Mouse (Mus musculus) naive thymus-derived CD4-positive, alpha-beta T cell, adult 5 months (primary cell): ENCODE measurements around the gene Slc39a5. TPM values are rescaled to one million over a fixed set of nuclear protein-coding genes. Genes with fewer than 3 reads are reported as not detected.

Source experiments
- polyA plus RNA-seq: library from polyadenylated mRNA; unstranded; fragments of 100-300 nt; shearing (Covaris generic); gene quantifications from one replicate; pipeline ENCODE4 v1.2.1, GENCODE M21; 2017

The Slc39a5 gene
- polyA plus RNA-seq: not detected

DNA sequence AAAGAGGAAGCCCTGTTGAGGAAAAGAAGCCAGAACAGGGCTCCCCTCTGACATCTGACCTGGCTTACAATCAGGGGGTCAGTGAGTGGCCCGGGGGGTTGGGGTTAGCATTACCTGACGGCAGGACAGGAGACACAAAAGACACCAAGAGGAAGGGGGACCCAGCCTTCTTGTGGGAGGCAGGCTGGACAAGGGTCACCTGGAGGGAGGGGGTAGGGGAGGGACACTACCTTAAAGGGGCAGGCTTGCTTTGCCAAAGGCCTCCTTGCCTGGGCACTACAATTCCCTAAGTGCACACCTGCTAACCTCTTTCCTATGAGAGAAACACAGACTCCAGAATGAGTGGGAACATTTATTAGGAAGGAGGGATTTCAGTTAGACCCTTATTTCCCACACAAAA is at the start of gene Slc39a5:
Slc39a5 (minus strand) TSS at position 174 of the 400 bp plus-strand sequence.

GRCm38 (mm10) chr10:128411211-128412054 is 10.4 kb upstream of the Slc39a5 start, which contains the start of the genes Nabp2 and Rnf41:
Nabp2 (minus strand) TSS chr10:128411492.
Rnf41 (plus strand) TSS chr10:128411657.

GRCm38 (mm10) chr10:128376455-128377211 is 24.4 kb downstream of the Slc39a5 start, which contains the start of gene Ankrd52:
Ankrd52 (plus strand) TSS chr10:128377115.

DNA sequence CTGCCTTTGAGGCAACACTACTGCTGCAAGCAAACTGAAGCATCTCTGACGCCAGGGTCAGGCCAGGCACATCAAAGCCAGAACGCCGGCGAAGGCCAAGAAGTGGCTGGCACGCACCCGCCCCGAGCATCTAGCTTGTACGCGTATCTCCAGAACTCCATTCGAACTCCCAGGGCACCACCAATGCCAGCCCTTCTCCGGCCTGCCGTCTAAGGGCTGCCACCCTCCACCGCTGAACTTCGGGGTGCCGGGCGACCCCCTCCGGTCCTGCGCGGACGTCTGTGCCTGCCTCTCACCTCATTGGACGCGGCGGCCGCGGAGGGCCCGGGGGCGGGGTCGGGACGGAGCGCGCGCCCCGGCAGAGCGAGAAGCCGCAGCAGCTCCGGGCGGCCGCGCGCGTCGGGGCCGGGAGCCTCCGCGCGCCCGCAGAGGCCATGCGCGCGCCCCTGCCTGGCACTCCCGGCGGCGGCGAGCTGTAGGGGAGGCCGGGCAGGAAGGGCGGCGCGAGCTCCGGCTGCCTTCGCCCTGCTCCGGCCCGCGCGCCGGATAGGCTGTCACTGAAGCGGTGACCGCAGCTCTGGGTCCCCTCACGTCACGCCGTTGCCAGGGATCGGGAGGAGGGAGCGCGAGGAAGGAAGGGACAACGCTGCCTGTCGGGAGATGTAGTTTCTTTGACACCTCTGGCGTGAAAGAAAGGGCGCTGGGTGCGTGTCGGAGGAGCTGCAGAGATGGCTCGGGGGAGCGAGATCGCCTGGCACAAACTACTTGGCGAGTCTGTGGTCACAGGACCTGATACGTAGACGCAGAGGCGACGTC is 32.4 kb downstream of the Slc39a5 start, which contains the start of gene Coq10a:
Coq10a (minus strand) TSS at position 596 of the 816 bp plus-strand sequence.

Other genes with a start within 250 kb of the Slc39a5 start
- 34.5 TPM for gene Rbms2, start 220.9 kb downstream of the Slc39a5 start, polyA plus RNA-seq
- 0.65 TPM for gene Gls2, start 206.8 kb downstream of the Slc39a5 start, polyA plus RNA-seq
- 12.4 TPM for gene Spryd4, start 189.4 kb downstream of the Slc39a5 start, polyA plus RNA-seq
- not detected for gene Mip, start 175.4 kb downstream of the Slc39a5 start, polyA plus RNA-seq
- 28.0 TPM for gene Timeless, start 169.2 kb downstream of the Slc39a5 start, polyA plus RNA-seq
- not detected for gene Apon, start 147.1 kb downstream of the Slc39a5 start, polyA plus RNA-seq
- not detected for gene Apof, start 132.6 kb downstream of the Slc39a5 start, polyA plus RNA-seq
- 45.1 TPM for gene Stat2, start 130.7 kb downstream of the Slc39a5 start, polyA plus RNA-seq
- not detected for gene Il23a, start 102.5 kb downstream of the Slc39a5 start, polyA plus RNA-seq
- gene Pan2, start 97.9 kb downstream of the Slc39a5 start, polyA plus RNA-seq: 48.3 TPM
- gene Cnpy2, start 78.8 kb downstream of the Slc39a5 start, polyA plus RNA-seq: 18.9 TPM
- 128 TPM for gene Cs, start 63.5 kb downstream of the Slc39a5 start, polyA plus RNA-seq
- gene Coq10a, start 32.2 kb downstream of the Slc39a5 start, polyA plus RNA-seq: 39.7 TPM
- gene Ankrd52, start 24.1 kb downstream of the Slc39a5 start, polyA plus RNA-seq: 4.8 TPM
- 47.3 TPM for gene Nabp2, start 10.3 kb upstream of the Slc39a5 start, polyA plus RNA-seq
- gene Rnf41, start 10.4 kb upstream of the Slc39a5 start, polyA plus RNA-seq: 23.1 TPM
- gene Smarcc2, start 58.0 kb upstream of the Slc39a5 start, polyA plus RNA-seq: 93.1 TPM
- 1,093 TPM for gene Myl6, start 92.9 kb upstream of the Slc39a5 start, polyA plus RNA-seq
- gene Myl6b, start 97.5 kb upstream of the Slc39a5 start, polyA plus RNA-seq: 3.2 TPM
- 269 TPM for gene Esyt1, start 124.6 kb upstream of the Slc39a5 start, polyA plus RNA-seq
- gene Zc3h10, start 146.5 kb upstream of the Slc39a5 start, polyA plus RNA-seq: 32.4 TPM
- 2,874 TPM for gene Rpl41, start 148.1 kb upstream of the Slc39a5 start, polyA plus RNA-seq
- gene Pa2g4, start 164.8 kb upstream of the Slc39a5 start, polyA plus RNA-seq: 27.6 TPM
- gene Erbb3, start 188.4 kb upstream of the Slc39a5 start, polyA plus RNA-seq: 1.2 TPM
- gene Rps26, start 225.5 kb upstream of the Slc39a5 start, polyA plus RNA-seq: 770 TPM
- gene Ikzf4, start 244.8 kb upstream of the Slc39a5 start, polyA plus RNA-seq: 7.6 TPM